Mouse (Mus musculus): ENCODE results near the gene Gm38431.

GRCm38 (mm10) chr9:21113751-21114150, 22.0 kb upstream of the Gm38431 start:
- no peak for TF ChIP-seq CTCF (IDR thresholded peaks at IDR 0.05; ENCODE audit: low read depth)
- no peak for TF ChIP-seq EP300 (IDR thresholded peaks at IDR 0.05; ENCODE audit: low read depth)
